Mouse (Mus musculus): ENCODE results near the gene Ncln. TPM values are rescaled to one million over a fixed set of nuclear protein-coding genes. Genes with fewer than 3 reads are reported as not detected.

Gene Ncln
- polyA plus RNA-seq, 1 experiment from 2014 or later: 31.9 TPM

GRCm38 (mm10) chr10:81482533-81482889, 13.7 kb downstream of the Ncln start, which contains the start of gene Celf5:
Gene Celf5 (minus strand): TSS chr10:81482709.
- Histone ChIP-seq H3K27ac (replicated peaks; ENCODE audit: low read depth, low read length) (no peak within 1 kb of the TSS), H3K9me3 (replicated peaks; ENCODE audit: control insufficient read depth, low read length) (no peaks in the 10 kb centered on the region), H3K4me3 (ENCODE audit: low read depth, low read length) (peak within 1 kb of the TSS; percentile 40), H3K9ac (replicated peaks; ENCODE audit: low read length) (peak within 1 kb of the TSS; percentile 59; the same call in 1 of the 2 replicates), H3K4me2 (ENCODE audit: low read depth, low read length) (peak within 1 kb of the TSS; percentile 72), H3K36me3 (replicated peaks; ENCODE audit: control insufficient read depth, insufficient read depth, low read depth, low read length) (no peaks in the 10 kb centered on the region; the same call in 1 of the 2 replicates), H3K4me1 (ENCODE audit: control insufficient read depth, insufficient read depth, low read length) (no peaks in the 10 kb centered on the region), H3K27me3 (ENCODE audit: control insufficient read depth, insufficient read depth, low read length) (peaks cover 17% of the 10 kb centered on the region)
- DNase-seq (ENCODE audit: low spot score) (peak; percentile 64), ATAC-seq (replicated peaks; ENCODE audit: insufficient number of reproducible peaks, low FRiP score, low TSS enrichment, low read depth) (0 out of 2 replicates have a peak, but pooled peaks have one; percentile 8)
- under 1% methylated on average over 34 of the region's 36 CpGs for WGBS

- Histone ChIP-seq H3K27ac (replicated peaks; ENCODE audit: low read depth, low read length) (no peak overlapping the region), H3K9ac (replicated peaks; ENCODE audit: low read length) (peak overlapping the region; percentile 59; the same call in 1 of the 2 replicates), H3K27me3 (ENCODE audit: control insufficient read depth, insufficient read depth, low read length) (peaks cover 17% of the 10 kb centered on the region), H3K36me3 (replicated peaks; ENCODE audit: control insufficient read depth, insufficient read depth, low read depth, low read length) (no peaks in the 10 kb centered on the region), H3K4me1 (ENCODE audit: control insufficient read depth, insufficient read depth, low read length) (no peaks in the 10 kb centered on the region), H3K9me3 (replicated peaks; ENCODE audit: control insufficient read depth, low read length) (no peaks in the 10 kb centered on the region), H3K4me3 (ENCODE audit: low read depth, low read length) (peak overlapping the region; percentile 40), H3K4me2 (ENCODE audit: low read depth, low read length) (peak overlapping the region; percentile 72)
- WGBS: 6% methylated on average over 34 of the region's 35 CpGs
- DNase-seq (ENCODE audit: low spot score) (no peak), ATAC-seq (replicated peaks; ENCODE audit: insufficient number of reproducible peaks, low FRiP score, low TSS enrichment, low read depth) (no peak)
These were observed 14.3 kb downstream of the Ncln start for GRCm38 (mm10) chr10:81481605-81482532.

GRCm38 (mm10) chr10:81474461-81474860, 21.7 kb downstream of the Ncln start:
- Histone ChIP-seq H3K4me3 (ENCODE audit: low read depth, low read length) (no peak overlapping the region), H3K9ac (replicated peaks; ENCODE audit: low read length) (no peak overlapping the region), H3K9me3 (replicated peaks; ENCODE audit: control insufficient read depth, low read length) (no peaks in the 10 kb centered on the region), H3K27me3 (ENCODE audit: control insufficient read depth, insufficient read depth, low read length) (peaks cover 25% of the 10 kb centered on the region), H3K36me3 (replicated peaks; ENCODE audit: control insufficient read depth, insufficient read depth, low read depth, low read length) (no peaks in the 10 kb centered on the region), H3K27ac (replicated peaks; ENCODE audit: low read depth, low read length) (no peak overlapping the region), H3K4me1 (ENCODE audit: control insufficient read depth, insufficient read depth, low read length) (no peaks in the 10 kb centered on the region; the same call in 1 of the 2 replicates), H3K4me2 (ENCODE audit: low read depth, low read length) (no peak overlapping the region)
- ATAC-seq (replicated peaks; ENCODE audit: insufficient number of reproducible peaks, low FRiP score, low TSS enrichment, low read depth) (no peak), DNase-seq (ENCODE audit: low spot score) (no peak)
- WGBS: 76% methylated on average over 10 of the region's 10 CpGs

GRCm38 (mm10) chr10:81473003-81473451, 23.2 kb downstream of the Ncln start:
- peak overlapping the region; percentile 45 for H3K4me2 ChIP-seq (ENCODE audit: low read depth, low read length)
- 1% methylated on average over 20 of the region's 22 CpGs for WGBS
- no peaks in the 10 kb centered on the region; the same call in 1 of the 2 replicates for H3K4me1 ChIP-seq (ENCODE audit: control insufficient read depth, insufficient read depth, low read length)
- no peak overlapping the region for H3K27ac ChIP-seq (replicated peaks; ENCODE audit: low read depth, low read length)
- H3K27me3 ChIP-seq (ENCODE audit: control insufficient read depth, insufficient read depth, low read length): peaks cover 25% of the 10 kb centered on the region
- H3K9me3 ChIP-seq (replicated peaks; ENCODE audit: control insufficient read depth, low read length): no peaks in the 10 kb centered on the region
- H3K36me3 ChIP-seq (replicated peaks; ENCODE audit: control insufficient read depth, insufficient read depth, low read depth, low read length): no peaks in the 10 kb centered on the region
- ATAC-seq (replicated peaks; ENCODE audit: insufficient number of reproducible peaks, low FRiP score, low TSS enrichment, low read depth) (peak; percentile 32; the same call in 1 of the 2 replicates), DNase-seq (ENCODE audit: low spot score) (peak; percentile 61)
- no peak overlapping the region for H3K9ac ChIP-seq (replicated peaks; ENCODE audit: low read length)
- H3K4me3 ChIP-seq (ENCODE audit: low read depth, low read length): 0 out of 2 replicates have a peak overlapping the region, but pooled peaks have one; percentile 14

- H3K36me3 ChIP-seq (replicated peaks; ENCODE audit: control insufficient read depth, insufficient read depth, low read depth, low read length): no peaks in the 10 kb centered on the region
- no peaks in the 10 kb centered on the region; the same call in 1 of the 2 replicates for H3K4me1 ChIP-seq (ENCODE audit: control insufficient read depth, insufficient read depth, low read length)
- DNase-seq (ENCODE audit: low spot score) (no peak), ATAC-seq (replicated peaks; ENCODE audit: insufficient number of reproducible peaks, low FRiP score, low TSS enrichment, low read depth) (no peak; the same call in 1 of the 2 replicates)
- no peaks in the 10 kb centered on the region for H3K9me3 ChIP-seq (replicated peaks; ENCODE audit: control insufficient read depth, low read length)
- 7% methylated on average over 14 of the region's 18 CpGs for WGBS
- H3K4me2 ChIP-seq (ENCODE audit: low read depth, low read length): peak overlapping the region; percentile 45; the same call in 1 of the 2 replicates
- 0 out of 2 replicates have a peak overlapping the region, but pooled peaks have one; percentile 14 for H3K4me3 ChIP-seq (ENCODE audit: low read depth, low read length)
- no peak overlapping the region for H3K9ac ChIP-seq (replicated peaks; ENCODE audit: low read length)
- H3K27me3 ChIP-seq (ENCODE audit: control insufficient read depth, insufficient read depth, low read length): peaks cover 25% of the 10 kb centered on the region
- no peak overlapping the region for H3K27ac ChIP-seq (replicated peaks; ENCODE audit: low read depth, low read length)
These were observed 23.7 kb downstream of the Ncln start for GRCm38 (mm10) chr10:81472403-81473002.

GRCm38 (mm10) chr10:81470454-81470853, 25.7 kb downstream of the Ncln start:
- no peaks in the 10 kb centered on the region for H3K36me3 ChIP-seq (replicated peaks; ENCODE audit: control insufficient read depth, insufficient read depth, low read depth, low read length)
- no peaks in the 10 kb centered on the region; the same call in 1 of the 2 replicates for H3K4me1 ChIP-seq (ENCODE audit: control insufficient read depth, insufficient read depth, low read length)
- no peak overlapping the region for H3K4me2 ChIP-seq (ENCODE audit: low read depth, low read length)
- H3K9ac ChIP-seq (replicated peaks; ENCODE audit: low read length): no peak overlapping the region
- H3K27me3 ChIP-seq (ENCODE audit: control insufficient read depth, insufficient read depth, low read length): peaks cover 27% of the 10 kb centered on the region
- ATAC-seq (replicated peaks; ENCODE audit: insufficient number of reproducible peaks, low FRiP score, low TSS enrichment, low read depth): no peak
- DNase-seq (ENCODE audit: low spot score): no peak
- H3K4me3 ChIP-seq (ENCODE audit: low read depth, low read length): no peak overlapping the region
- no peaks in the 10 kb centered on the region for H3K9me3 ChIP-seq (replicated peaks; ENCODE audit: control insufficient read depth, low read length)
- 52% methylated on average over 18 of the region's 18 CpGs for WGBS
- no peak overlapping the region for H3K27ac ChIP-seq (replicated peaks; ENCODE audit: low read depth, low read length)

- ATAC-seq (replicated peaks; ENCODE audit: insufficient number of reproducible peaks, low FRiP score, low TSS enrichment, low read depth): no peak
- no peak overlapping the region for H3K4me3 ChIP-seq (ENCODE audit: low read depth, low read length)
- no peak overlapping the region for H3K9ac ChIP-seq (replicated peaks; ENCODE audit: low read length)
- H3K4me2 ChIP-seq (ENCODE audit: low read depth, low read length): no peak overlapping the region
- peaks cover 32% of the 10 kb centered on the region for H3K27me3 ChIP-seq (ENCODE audit: control insufficient read depth, insufficient read depth, low read length)
- no peak for DNase-seq (ENCODE audit: low spot score)
- no peaks in the 10 kb centered on the region for H3K36me3 ChIP-seq (replicated peaks; ENCODE audit: control insufficient read depth, insufficient read depth, low read depth, low read length)
- WGBS: 81% methylated on average over 5 of the region's 5 CpGs
- H3K4me1 ChIP-seq (ENCODE audit: control insufficient read depth, insufficient read depth, low read length): no peaks in the 10 kb centered on the region; the same call in 1 of the 2 replicates
- H3K27ac ChIP-seq (replicated peaks; ENCODE audit: low read depth, low read length): no peak overlapping the region
- no peaks in the 10 kb centered on the region for H3K9me3 ChIP-seq (replicated peaks; ENCODE audit: control insufficient read depth, low read length)
These were observed 26.9 kb downstream of the Ncln start for GRCm38 (mm10) chr10:81469253-81469652.

Measured in embryonic facial prominence, embryonic 11.5 days (tissue).